Mouse (Mus musculus) right cerebral cortex, postnatal 4 days (tissue): ENCODE data around the gene Zmym3.
A peak's percentile ranks its signal among the peaks of the same experiment; 100 is the strongest.

Experiments used
- DNase-seq: peaks from one replicate; pipeline ENCODE4 v3.0.0-alpha.2; 2022

Zmym3 gene

GRCm38 (mm10) chrX:101372946-101373345 lies 47.7 kb downstream of the Zmym3 start:
- no peak for DNase-seq

- no peak for DNase-seq
Measured at GRCm38 (mm10) chrX:101370573-101370972, 50.1 kb downstream of the Zmym3 start.

- no peak for DNase-seq
Measured at GRCm38 (mm10) chrX:101369001-101369400, 51.6 kb downstream of the Zmym3 start.

- DNase-seq = peak; percentile 14
Measured at GRCm38 (mm10) chrX:101358902-101359301, 61.7 kb downstream of the Zmym3 start.
